Mouse (Mus musculus): ENCODE measurements around the gene Rplp1. TPM values are rescaled to one million over a fixed set of nuclear protein-coding genes. Genes with fewer than 3 reads are reported as not detected.

Gene Rplp1
- polyA plus RNA-seq (2017; shearing (Covaris generic)) = 1,442 TPM

GRCm38 (mm10) chr9:61914203-61914916 lies at the start of gene Rplp1:
Gene Rplp1, minus strand, starts transcription at chr9:61914542.

GRCm38 (mm10) chr9:61946623-61947401 lies 32.5 kb upstream of the Rplp1 start, which contains the start of gene Kif23:
Gene Kif23, minus strand, starts transcription at chr9:61946774.

Other genes with a start within 250 kb of the Rplp1 start
- 9.4 TPM for gene Kif23, start 32.2 kb upstream of the Rplp1 start, polyA plus RNA-seq (2017; shearing (Covaris generic))
- 0.14 TPM for gene Paqr5, start 112.3 kb upstream of the Rplp1 start, polyA plus RNA-seq (2017; shearing (Covaris generic))
- 10.7 TPM for gene Glce, start 208.1 kb upstream of the Rplp1 start, polyA plus RNA-seq (2017; shearing (Covaris generic))

All from CD4-positive, CD25-positive, alpha-beta regulatory T cell (primary cell).